Comparison of ENCODE assay signal across 8 mouse cellular contexts in the genomic region with DNA sequence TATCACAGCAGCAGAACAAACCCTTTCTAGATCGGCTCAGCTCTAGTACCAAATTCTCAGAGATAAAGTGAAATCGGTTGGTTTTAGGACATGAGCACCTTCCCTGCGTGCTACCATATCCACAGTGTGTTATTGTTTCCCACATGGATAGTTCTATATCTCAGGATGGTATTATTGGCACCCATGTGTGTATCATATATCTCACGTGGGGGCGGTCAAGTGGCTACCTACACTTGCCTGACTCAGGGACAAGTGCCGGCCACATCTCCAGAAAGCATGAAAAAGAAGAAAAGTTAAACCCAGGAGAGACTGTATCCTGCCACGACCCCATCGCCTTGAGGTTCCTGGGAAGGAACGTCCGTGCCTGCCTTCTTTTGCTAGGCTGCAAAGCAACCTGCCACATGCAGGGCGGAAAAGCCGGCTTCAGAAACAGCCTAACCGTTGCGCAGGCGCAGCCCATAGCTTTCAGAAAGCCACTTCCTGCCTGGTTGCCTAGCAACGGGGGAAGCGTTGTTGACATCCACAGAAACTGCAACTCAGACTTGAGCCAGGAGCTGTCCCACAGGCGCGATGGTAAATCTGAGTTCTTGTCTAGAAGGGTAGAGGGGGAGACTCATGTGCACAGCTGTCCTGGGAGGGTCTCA. TPM values are rescaled to one million over a fixed set of nuclear protein-coding genes. Genes with fewer than 3 reads are reported as not detected.
A peak's percentile ranks its signal among the peaks of the same experiment; 100 is the strongest.
DNase-seq lines count a peak whose midpoint lies in the region; ATAC-seq and TF ChIP-seq lines count a peak whose summit lies in the region.

Dynlrb2 (plus strand) TSS at position 498 of the 644 bp plus-strand sequence.

- peak within 1 kb of the TSS; percentile 55 for H3K4me3 ChIP-seq in hindbrain, embryonic 10.5 days
- peak within 1 kb of the TSS; percentile 57 for H3K4me3 ChIP-seq in lung, adult 2 months (replicated peaks; ENCODE audit: extremely low read depth, low read depth, low read length)
- H3K4me3 ChIP-seq in neural tube, embryonic 14.5 days (ENCODE audit: low read depth, low read length): peak within 1 kb of the TSS; percentile 33

- no peaks in the 10 kb centered on the region for H3K9me3 ChIP-seq in hindbrain, embryonic 10.5 days
- no peaks in the 10 kb centered on the region for H3K9me3 ChIP-seq in neural tube, embryonic 14.5 days (ENCODE audit: control insufficient read depth, low read length)

- peak; percentile 43; the same call in 1 of the 2 replicates for TF ChIP-seq POLR2A in lung, adult 2 months (IDR thresholded peaks at IDR 0.05; ENCODE audit: borderline replicate concordance, extremely low read depth, low read depth, low read length)

- DNase-seq in ES-CJ7 (ENCODE audit: low read depth, low spot score): peak; percentile 94
- DNase-seq in cerebellum, adult 8-10 months: peak; percentile 84
- DNase-seq in frontal cortex, adult 2 months (ENCODE audit: extremely low spot score in 1 of 2, low spot score in 1 of 2): peak; percentile 91 to 96
- peak; percentile 93 for DNase-seq in hindbrain, embryonic 10.5 days (ENCODE audit: low spot score)
- peak; percentile 89 to 93 for DNase-seq in layer of hippocampus, adult 8-10 months (ENCODE audit: low spot score in 2 of 2)
- DNase-seq in lung, adult 2 months: peak; percentile 82
- DNase-seq in telencephalon, adult 2 months (ENCODE audit: low read depth, low spot score): peak; percentile 91

- peak within 1 kb of the TSS; percentile 84 for H3K27ac ChIP-seq in hindbrain, embryonic 10.5 days
- no peak within 1 kb of the TSS for H3K27ac ChIP-seq in neural tube, embryonic 14.5 days (ENCODE audit: low read depth, low read length)

- peak; percentile 95 for ATAC-seq in neural tube, embryonic 14.5 days (ENCODE audit: low read depth)

- H3K4me2 ChIP-seq in neural tube, embryonic 14.5 days (ENCODE audit: low read depth, low read length): peak within 1 kb of the TSS; percentile 79

- no peaks in the 10 kb centered on the region for H3K36me3 ChIP-seq in hindbrain, embryonic 10.5 days
- no peaks in the 10 kb centered on the region for H3K36me3 ChIP-seq in neural tube, embryonic 14.5 days (ENCODE audit: control insufficient read depth, insufficient read depth, low read length)

- no peaks in the 10 kb centered on the region for H3K27me3 ChIP-seq in hindbrain, embryonic 10.5 days (ENCODE audit: insufficient read depth, poor library complexity, severe bottlenecking)
- H3K27me3 ChIP-seq in neural tube, embryonic 14.5 days (ENCODE audit: control insufficient read depth, insufficient read depth, low read length): no peaks in the 10 kb centered on the region

- H3K4me1 ChIP-seq in hindbrain, embryonic 10.5 days (replicated peaks): peaks cover 17% of the 10 kb centered on the region
- peaks cover 4% of the 10 kb centered on the region; the same call in 1 of the 2 replicates for H3K4me1 ChIP-seq in lung, adult 2 months (ENCODE audit: control insufficient read depth, insufficient read depth, low read length)
- H3K4me1 ChIP-seq in neural tube, embryonic 14.5 days (ENCODE audit: control insufficient read depth, insufficient read depth, low read length): no peaks in the 10 kb centered on the region; the same call in 1 of the 2 replicates

- 9% methylated on average over 19 of the region's 19 CpGs for WGBS in hindbrain, embryonic 10.5 days
- WGBS in lung, adult 2 months: 4% methylated on average over 19 of the region's 19 CpGs
- 7% methylated on average over 19 of the region's 19 CpGs for WGBS in neural tube, embryonic 14.5 days

- peak within 1 kb of the TSS; percentile 37; the same call in 1 of the 2 replicates for H3K9ac ChIP-seq in neural tube, embryonic 14.5 days (replicated peaks; ENCODE audit: low read depth, low read length)

- TF ChIP-seq CTCF in lung, adult 2 months (IDR thresholded peaks at IDR 0.05; ENCODE audit: insufficient read depth, low read length): no peak

RNA-seq across cellular contexts. Expression of gene Dynlrb2, which starts in this region (rescaled TPM):
- polyA plus RNA-seq in frontal cortex, adult 2 months (2012; rRNA removed): 3.5 TPM in 2 replicates
- polyA plus RNA-seq in hindbrain, embryonic 10.5 days (2016; fragmentation: Nextera tagmentation; extraction: Ambion mirVana): 9.7 and 30.5 TPM in 2 replicates
- total RNA-seq in layer of hippocampus, adult 8-10 months (2022): 1 to 10 TPM in 3 of 4 experiments, not detected in 1; 2.2 to 5.3 (median 2.8) TPM
- polyA plus RNA-seq in lung, adult 2 months (2012; rRNA removed): 56.3 and 69.1 TPM in 2 replicates
- 4.7 and 9.1 TPM in 2 replicates for polyA plus RNA-seq in neural tube, embryonic 14.5 days (2014; fragmentation: Nextera tagmentation; extraction: Ambion mirVana)
